Mouse (Mus musculus): Measurements from ENCODE around the gene Kcnk7. TPM values are rescaled to one million over a fixed set of nuclear protein-coding genes. Genes with fewer than 3 reads are reported as not detected.

Gene Kcnk7
- not detected in 2 replicates for polyA plus RNA-seq (2014; fragmentation: Nextera tagmentation; extraction: Ambion mirVana)

GRCm38 (mm10) chr19:5704163-5704800 lies at the start of gene Kcnk7:
Gene Kcnk7 (plus strand): TSS chr19:5704367.
- Histone ChIP-seq H3K36me3 (ENCODE audit: control insufficient read depth, insufficient read depth, low read length) (peaks cover 45% of the 10 kb centered on the region), H3K4me3 (ENCODE audit: low read depth, low read length) (no peak within 1 kb of the TSS), H3K27ac (ENCODE audit: low read depth, low read length) (no peak within 1 kb of the TSS), H3K4me1 (ENCODE audit: control insufficient read depth, insufficient read depth, low read length) (0 out of 2 replicates have a peak, but pooled peaks cover 4% of the 10 kb centered on the region), H3K9me3 (ENCODE audit: control insufficient read depth, low read length) (no peaks in the 10 kb centered on the region), H3K4me2 (ENCODE audit: low read depth, low read length) (no peak within 1 kb of the TSS), H3K9ac (replicated peaks; ENCODE audit: low read depth, low read length) (no peak within 1 kb of the TSS), H3K27me3 (ENCODE audit: control insufficient read depth, insufficient read depth, low read length) (no peaks in the 10 kb centered on the region)
- ATAC-seq (ENCODE audit: low read depth) = no peak
- WGBS = 80% methylated on average over 17 of the region's 17 CpGs

- Histone ChIP-seq H3K36me3 (ENCODE audit: control insufficient read depth, insufficient read depth, low read length) (peaks cover 4% of the 10 kb centered on the region; the same call in 1 of the 2 replicates), H3K27ac (ENCODE audit: low read depth, low read length) (no peak overlapping the region), H3K27me3 (ENCODE audit: control insufficient read depth, insufficient read depth, low read length) (peaks cover 18% of the 10 kb centered on the region), H3K9ac (replicated peaks; ENCODE audit: low read depth, low read length) (peak overlapping the region; percentile 46; the same call in 1 of the 2 replicates), H3K4me2 (ENCODE audit: low read depth, low read length) (peak overlapping the region; percentile 45), H3K9me3 (ENCODE audit: control insufficient read depth, low read length) (no peaks in the 10 kb centered on the region), H3K4me3 (ENCODE audit: low read depth, low read length) (peak overlapping the region; percentile 26), H3K4me1 (ENCODE audit: control insufficient read depth, insufficient read depth, low read length) (peaks cover 14% of the 10 kb centered on the region; the same call in 1 of the 2 replicates)
- 0 out of 2 replicates have a peak, but pooled peaks have one; percentile 23 for ATAC-seq (ENCODE audit: low read depth)
- WGBS = 11% methylated on average over 43 of the region's 43 CpGs
Observed at GRCm38 (mm10) chr19:5654720-5655298, 49.4 kb upstream of the Kcnk7 start.

DNA sequence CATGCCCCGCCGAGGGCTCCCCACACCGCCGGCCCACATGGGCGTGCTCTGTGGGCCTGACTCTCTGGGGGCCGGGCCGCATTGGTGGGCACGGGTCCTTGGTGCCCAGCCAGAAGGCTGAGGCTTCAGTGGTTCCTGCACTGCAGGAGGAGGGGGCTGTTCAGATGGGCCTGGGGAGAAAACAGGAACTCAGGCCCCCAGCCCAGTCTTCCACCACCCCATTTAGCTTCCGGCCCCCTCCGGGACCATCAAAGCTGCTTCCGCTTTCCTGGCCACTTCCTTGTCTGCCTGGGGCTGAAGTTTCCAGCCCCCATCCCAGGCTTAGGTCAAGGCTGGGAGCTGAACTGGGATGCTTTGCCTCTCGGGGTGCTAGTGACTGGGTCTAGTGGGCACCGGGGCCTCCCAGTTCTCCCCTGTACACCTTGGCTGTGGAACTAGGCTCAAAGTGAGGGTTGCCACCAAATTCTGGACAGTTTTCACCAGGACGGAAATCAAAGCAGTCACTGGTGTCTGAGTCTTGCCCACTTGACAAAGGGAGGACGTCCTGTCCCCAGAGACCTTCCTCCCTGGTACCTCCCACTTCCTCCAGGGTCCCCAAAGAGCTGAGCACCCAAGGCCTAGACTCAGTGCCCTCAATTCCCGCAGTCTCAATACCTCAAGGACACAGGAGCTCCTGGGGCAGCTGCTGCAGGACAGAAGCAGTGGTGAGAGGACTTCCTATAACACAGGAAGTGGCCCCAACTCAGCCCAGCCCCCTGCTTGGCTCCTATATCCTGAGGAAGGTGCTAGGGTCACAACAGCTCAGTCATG lies 43.0 kb upstream of the Kcnk7 start:
- no peak for ATAC-seq (ENCODE audit: low read depth)
- no peaks in the 10 kb centered on the region; the same call in 1 of the 2 replicates for H3K27me3 ChIP-seq (ENCODE audit: control insufficient read depth, insufficient read depth, low read length)
- H3K27ac ChIP-seq (ENCODE audit: low read depth, low read length) = no peak overlapping the region
- peaks cover 16% of the 10 kb centered on the region for H3K36me3 ChIP-seq (ENCODE audit: control insufficient read depth, insufficient read depth, low read length)
- H3K9ac ChIP-seq (replicated peaks; ENCODE audit: low read depth, low read length) = no peak overlapping the region
- H3K9me3 ChIP-seq (ENCODE audit: control insufficient read depth, low read length) = no peaks in the 10 kb centered on the region
- H3K4me1 ChIP-seq (ENCODE audit: control insufficient read depth, insufficient read depth, low read length) = peaks cover 5% of the 10 kb centered on the region; the same call in 1 of the 2 replicates
- 83% methylated on average over 16 of the region's 16 CpGs for WGBS
- H3K4me2 ChIP-seq (ENCODE audit: low read depth, low read length) = peak overlapping the region; percentile 8; the same call in 1 of the 2 replicates
- H3K4me3 ChIP-seq (ENCODE audit: low read depth, low read length) = no peak overlapping the region

GRCm38 (mm10) chr19:5662310-5662709 lies 41.9 kb upstream of the Kcnk7 start:
- 80% methylated on average over 8 of the region's 8 CpGs for WGBS
- Histone ChIP-seq H3K27ac (ENCODE audit: low read depth, low read length) (peak overlapping the region; percentile 17; the same call in 1 of the 2 replicates), H3K36me3 (ENCODE audit: control insufficient read depth, insufficient read depth, low read length) (peaks cover 26% of the 10 kb centered on the region), H3K4me2 (ENCODE audit: low read depth, low read length) (peak overlapping the region; percentile 48), H3K4me3 (ENCODE audit: low read depth, low read length) (no peak overlapping the region), H3K4me1 (ENCODE audit: control insufficient read depth, insufficient read depth, low read length) (peaks cover 5% of the 10 kb centered on the region; the same call in 1 of the 2 replicates), H3K27me3 (ENCODE audit: control insufficient read depth, insufficient read depth, low read length) (no peaks in the 10 kb centered on the region), H3K9me3 (ENCODE audit: control insufficient read depth, low read length) (no peaks in the 10 kb centered on the region), H3K9ac (replicated peaks; ENCODE audit: low read depth, low read length) (no peak overlapping the region)
- ATAC-seq (ENCODE audit: low read depth) = no peak

DNA sequence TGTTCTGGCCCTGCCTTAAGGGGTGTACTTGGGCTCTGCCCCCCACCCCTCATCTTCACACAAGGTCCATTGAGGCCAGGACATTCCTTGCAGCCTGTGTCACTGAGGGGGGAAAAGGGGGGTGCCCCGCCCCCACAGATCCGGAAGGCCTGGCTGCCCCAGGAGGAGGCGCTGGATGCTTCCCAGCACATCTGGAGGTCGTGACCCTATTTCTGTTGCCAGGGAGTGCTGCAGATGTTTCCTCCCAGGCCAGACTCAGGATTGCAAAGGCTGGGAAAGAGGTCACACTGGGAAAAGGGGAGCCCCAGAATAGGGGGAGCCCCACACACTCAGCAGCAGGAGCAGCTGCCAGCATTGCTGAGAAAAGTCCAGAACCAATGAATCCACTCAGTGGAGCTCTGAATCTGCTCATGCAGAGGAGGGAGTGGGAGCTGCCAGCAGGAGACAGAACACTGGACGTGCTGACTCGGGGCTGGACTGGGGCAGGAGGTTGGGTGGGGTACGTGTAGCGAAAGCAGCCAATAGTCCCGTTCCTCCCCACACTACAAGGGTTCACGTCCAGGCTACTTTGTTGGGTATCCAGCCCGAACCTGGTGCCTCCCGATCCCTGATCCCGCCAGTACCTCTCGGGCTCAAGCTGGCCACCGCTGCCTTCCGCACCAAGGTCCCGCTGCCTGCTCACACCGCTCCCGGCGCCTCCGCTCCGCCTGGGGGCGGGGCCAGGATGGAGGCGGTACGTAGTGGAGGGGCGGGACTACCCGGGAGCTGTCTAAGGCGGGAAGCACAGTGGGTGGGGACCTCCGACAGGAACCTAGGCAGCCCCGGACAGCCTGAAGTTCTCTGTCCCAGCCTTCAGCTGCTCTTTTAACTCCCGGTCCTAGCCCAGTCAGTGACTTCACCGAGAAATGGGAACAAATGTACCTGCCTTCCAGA lies 40.9 kb upstream of the Kcnk7 start, which contains the start of gene Sipa1:
Gene Sipa1, minus strand, starts transcription at position 727 of the 933 bp plus-strand sequence.
- WGBS = 2% methylated on average over 32 of the region's 32 CpGs
- Histone ChIP-seq H3K4me1 (ENCODE audit: control insufficient read depth, insufficient read depth, low read length) (peaks cover 5% of the 10 kb centered on the region; the same call in 1 of the 2 replicates), H3K9me3 (ENCODE audit: control insufficient read depth, low read length) (no peaks in the 10 kb centered on the region), H3K27ac (ENCODE audit: low read depth, low read length) (peak within 1 kb of the TSS; percentile 67), H3K4me3 (ENCODE audit: low read depth, low read length) (peak within 1 kb of the TSS; percentile 25), H3K9ac (replicated peaks; ENCODE audit: low read depth, low read length) (peak within 1 kb of the TSS; percentile 41; the same call in 1 of the 2 replicates), H3K27me3 (ENCODE audit: control insufficient read depth, insufficient read depth, low read length) (no peaks in the 10 kb centered on the region), H3K4me2 (ENCODE audit: low read depth, low read length) (peak within 1 kb of the TSS; percentile 48), H3K36me3 (ENCODE audit: control insufficient read depth, insufficient read depth, low read length) (peaks cover 30% of the 10 kb centered on the region)
- peak; percentile 85 for ATAC-seq (ENCODE audit: low read depth)

GRCm38 (mm10) chr19:5664669-5665257 lies 39.4 kb upstream of the Kcnk7 start:
- ATAC-seq (ENCODE audit: low read depth) = no peak
- Histone ChIP-seq H3K9ac (replicated peaks; ENCODE audit: low read depth, low read length) (no peak overlapping the region), H3K36me3 (ENCODE audit: control insufficient read depth, insufficient read depth, low read length) (peaks cover 33% of the 10 kb centered on the region), H3K9me3 (ENCODE audit: control insufficient read depth, low read length) (no peaks in the 10 kb centered on the region), H3K4me3 (ENCODE audit: low read depth, low read length) (no peak overlapping the region), H3K4me1 (ENCODE audit: control insufficient read depth, insufficient read depth, low read length) (peaks cover 5% of the 10 kb centered on the region; the same call in 1 of the 2 replicates), H3K4me2 (ENCODE audit: low read depth, low read length) (no peak overlapping the region), H3K27me3 (ENCODE audit: control insufficient read depth, insufficient read depth, low read length) (no peaks in the 10 kb centered on the region), H3K27ac (ENCODE audit: low read depth, low read length) (no peak overlapping the region)
- WGBS = 93% methylated on average over 10 of the region's 10 CpGs

GRCm38 (mm10) chr19:5665465-5665864 lies 38.7 kb upstream of the Kcnk7 start:
- peaks cover 5% of the 10 kb centered on the region; the same call in 1 of the 2 replicates for H3K4me1 ChIP-seq (ENCODE audit: control insufficient read depth, insufficient read depth, low read length)
- H3K4me2 ChIP-seq (ENCODE audit: low read depth, low read length) = no peak overlapping the region
- no peak for ATAC-seq (ENCODE audit: low read depth)
- H3K27ac ChIP-seq (ENCODE audit: low read depth, low read length) = no peak overlapping the region
- H3K4me3 ChIP-seq (ENCODE audit: low read depth, low read length) = no peak overlapping the region
- peaks cover 36% of the 10 kb centered on the region for H3K36me3 ChIP-seq (ENCODE audit: control insufficient read depth, insufficient read depth, low read length)
- H3K27me3 ChIP-seq (ENCODE audit: control insufficient read depth, insufficient read depth, low read length) = no peaks in the 10 kb centered on the region
- H3K9me3 ChIP-seq (ENCODE audit: control insufficient read depth, low read length) = no peaks in the 10 kb centered on the region
- no peak overlapping the region for H3K9ac ChIP-seq (replicated peaks; ENCODE audit: low read depth, low read length)
- WGBS = 95% methylated on average over 15 of the region's 15 CpGs

DNA sequence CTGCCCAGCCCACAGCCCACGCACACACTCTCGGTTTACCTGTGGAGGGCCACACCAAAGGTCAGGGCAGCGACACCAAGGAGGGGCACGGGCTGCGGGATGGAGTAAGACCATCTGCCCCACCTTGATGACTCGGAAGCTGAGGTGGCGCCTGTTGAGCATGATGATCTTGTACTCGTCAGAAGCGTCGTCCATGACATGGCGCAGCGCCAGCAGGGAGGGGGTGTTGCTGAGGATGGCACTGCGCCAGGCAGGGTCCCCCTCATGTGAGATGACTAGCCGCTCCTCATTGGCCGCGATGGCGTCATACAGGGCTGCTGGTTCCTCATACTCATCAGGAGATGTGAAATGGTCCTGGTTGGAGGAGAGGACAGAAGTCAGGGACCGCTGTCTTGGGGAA lies 37.8 kb upstream of the Kcnk7 start:
- Histone ChIP-seq H3K27me3 (ENCODE audit: control insufficient read depth, insufficient read depth, low read length) (no peaks in the 10 kb centered on the region), H3K4me1 (ENCODE audit: control insufficient read depth, insufficient read depth, low read length) (peaks cover 5% of the 10 kb centered on the region; the same call in 1 of the 2 replicates), H3K27ac (ENCODE audit: low read depth, low read length) (no peak overlapping the region), H3K4me3 (ENCODE audit: low read depth, low read length) (no peak overlapping the region), H3K9ac (replicated peaks; ENCODE audit: low read depth, low read length) (no peak overlapping the region), H3K9me3 (ENCODE audit: control insufficient read depth, low read length) (no peaks in the 10 kb centered on the region), H3K4me2 (ENCODE audit: low read depth, low read length) (no peak overlapping the region), H3K36me3 (ENCODE audit: control insufficient read depth, insufficient read depth, low read length) (peaks cover 40% of the 10 kb centered on the region)
- 95% methylated on average over 18 of the region's 18 CpGs for WGBS
- no peak for ATAC-seq (ENCODE audit: low read depth)

All from neural tube, embryonic 14.5 days (tissue).